Mouse (Mus musculus) brain, embryonic 14.5 days (tissue): ENCODE results near the gene Gm20441.

ENCODE experiments used
- CTCF ChIP-seq: fragments of 200-500 bp; IDR thresholded peaks from 2 replicates; pipeline ENCODE4 v1.5.1; 2012; ENCODE audit warnings: inconsistent platforms, mild to moderate bottlenecking, moderate library complexity, borderline replicate concordance; ENCODE audit not compliant: insufficient read depth, insufficient read length; ENCODE audit errors: extremely low read depth
- POLR2A ChIP-seq: fragments of 200-500 bp; IDR thresholded peaks from 2 replicates; pipeline ENCODE4 v1.6.1; 2012; ENCODE audit warnings: mild to moderate bottlenecking, inconsistent platforms, borderline replicate concordance; ENCODE audit not compliant: poor library complexity, insufficient read depth, insufficient read length, severe bottlenecking; ENCODE audit errors: extremely low read depth

GRCm38 (mm10) chr10:75763682-75764518 lies 16.9 kb downstream of the Gm20441 start, which contains the start of gene Cabin1:
- peak; percentile 57; the same call in 1 of the 2 replicates for TF ChIP-seq POLR2A
- no peak for TF ChIP-seq CTCF
